Mouse (Mus musculus) bone marrow, adult 2 months (tissue): ENCODE data around the gene Gm10135.
"Not testable (repeated sequence)": the region's sequence is repeated elsewhere in the genome, so short reads cannot be mapped to it uniquely, and the experiment has no call there.

Source experiments
- CTCF ChIP-seq: fragments of 200-500 bp; IDR thresholded peaks from 2 replicates; pipeline ENCODE4 v1.5.1; 2011; ENCODE audit warnings: low read length, control low read depth; ENCODE audit not compliant: control insufficient read depth, insufficient read depth
- POLR2A ChIP-seq: fragments of 200-500 bp; IDR thresholded peaks from 2 replicates; pipeline ENCODE4 v1.6.1; 2011; ENCODE audit warnings: low read depth, mild to moderate bottlenecking, control low read depth, low read length, borderline replicate concordance; ENCODE audit not compliant: control insufficient read depth

DNA sequence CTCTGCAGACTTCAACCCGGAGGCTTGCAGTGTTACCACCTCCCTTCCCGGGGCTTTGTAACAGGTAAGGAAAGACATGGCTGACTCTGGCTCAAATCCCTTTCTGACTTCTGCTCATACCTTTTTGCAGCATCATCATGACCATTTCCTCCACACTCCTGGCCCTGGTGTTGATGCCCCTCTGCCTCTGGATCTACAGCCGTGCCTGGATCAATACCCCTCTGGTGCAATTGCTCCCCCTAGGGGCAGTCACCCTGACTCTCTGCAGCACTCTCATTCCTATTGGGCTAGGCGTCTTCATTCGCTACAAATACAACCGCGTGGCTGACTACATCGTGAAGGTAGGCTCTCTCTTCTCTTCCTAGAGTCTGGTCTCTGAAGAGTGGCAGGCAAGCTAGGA lies 33.7 kb upstream of the Gm10135 start:
- TF ChIP-seq CTCF: peak; percentile 48; the same call in 1 of the 2 replicates
- TF ChIP-seq POLR2A: not testable (repeated sequence)
